Mouse (Mus musculus) lung, embryonic 16.5 days (tissue): Measurements from ENCODE around the gene Ttll8. TPM values are rescaled to one million over a fixed set of nuclear protein-coding genes. Genes with fewer than 3 reads are reported as not detected.

Source experiments
- ATAC-seq: fragments of 200-750 bp; cut with Nextera tagmentation; 2 replicates; pipeline ENCODE4 v1.8.0; 2017; ENCODE audit warnings: low read depth, mild to moderate bottlenecking, moderate library complexity
- H3K27ac ChIP-seq: fragments of 300-500 bp; sonication (generic); 2 replicates; pipeline ENCODE4 v1.5.1; 2014; ENCODE audit warnings: mild to moderate bottlenecking, control low read depth, low read length
- H3K27me3 ChIP-seq: fragments of 300-500 bp; sonication (generic); 2 replicates; pipeline ENCODE4 v1.6.1; 2014; ENCODE audit warnings: low read depth, low read length, mixed read lengths; ENCODE audit not compliant: control insufficient read depth, insufficient read depth
- H3K36me3 ChIP-seq: fragments of 300-500 bp; sonication (generic); 2 replicates; pipeline ENCODE4 v1.6.1; 2014; ENCODE audit warnings: low read length; ENCODE audit not compliant: control insufficient read depth, insufficient read depth
- H3K4me1 ChIP-seq: fragments of 300-500 bp; sonication (generic); replicated peaks from 2 replicates; pipeline ENCODE4 v1.6.1; 2014; ENCODE audit warnings: low read length, mixed read lengths; ENCODE audit not compliant: control insufficient read depth, insufficient read depth
- H3K4me2 ChIP-seq: fragments of 300-500 bp; sonication (generic); 2 replicates; pipeline ENCODE4 v1.6.1; 2014; ENCODE audit warnings: low read depth, low read length, control low read depth
- H3K4me3 ChIP-seq: fragments of 300-500 bp; sonication (generic); 2 replicates; pipeline ENCODE4 v1.5.1; 2014; ENCODE audit warnings: mild to moderate bottlenecking, low read length, control low read depth
- H3K9ac ChIP-seq: fragments of 300-500 bp; sonication (generic); 2 replicates; pipeline ENCODE4 v1.6.1; 2014; ENCODE audit warnings: low read length, control low read depth
- H3K9me3 ChIP-seq: fragments of 300-500 bp; sonication (generic); 2 replicates; pipeline ENCODE4 v1.6.1; 2016; ENCODE audit warnings: low read length; ENCODE audit not compliant: control insufficient read depth
- WGBS: fragments of 180-500 bp; shearing (Covaris S2); extraction: QIAGEN DNeasy Blood & Tissue Kit; methylation state at CpG from one replicate; pipeline ENCODE4 v1.1.7; 2014; 5-methylcytosine and 5-hydroxymethylcytosine counted together
- polyA plus RNA-seq: library from polyadenylated mRNA; unstranded; fragments of >200 nt; fragmentation: Nextera tagmentation; extraction: Ambion mirVana; gene quantifications from 2 replicates; pipeline ENCODE4 v1.2.1, GENCODE M21; 2015

Ttll8 gene
- polyA plus RNA-seq, 1 experiment from 2014 or later: not detected

GRCm38 (mm10) chr15:88915046-88915445 lies 39.2 kb downstream of the Ttll8 start:
- Histone ChIP-seq H3K27ac (no peak overlapping the region), H3K4me3 (no peak overlapping the region), H3K9ac (no peak overlapping the region), H3K36me3 (no peaks in the 10 kb centered on the region), H3K4me1 (no peaks in the 10 kb centered on the region), H3K9me3 (no peaks in the 10 kb centered on the region), H3K27me3 (no peaks in the 10 kb centered on the region), H3K4me2 (no peak overlapping the region)
- no peak for ATAC-seq
- WGBS: 88% methylated on average over 7 of the region's 7 CpGs

- Histone ChIP-seq H3K4me2 (no peak overlapping the region), H3K36me3 (no peaks in the 10 kb centered on the region), H3K9ac (no peak overlapping the region), H3K9me3 (no peaks in the 10 kb centered on the region), H3K4me3 (no peak overlapping the region), H3K27me3 (no peaks in the 10 kb centered on the region), H3K27ac (no peak overlapping the region), H3K4me1 (no peaks in the 10 kb centered on the region)
- no peak for ATAC-seq
- 67% methylated on average over 4 of the region's 4 CpGs for WGBS
Measured at GRCm38 (mm10) chr15:88906347-88906746, 47.9 kb downstream of the Ttll8 start.

GRCm38 (mm10) chr15:88904056-88904811 lies 50.0 kb downstream of the Ttll8 start:
- no peak for ATAC-seq
- Histone ChIP-seq H3K9ac (no peak overlapping the region), H3K4me3 (no peak overlapping the region), H3K4me2 (no peak overlapping the region), H3K27me3 (no peaks in the 10 kb centered on the region), H3K9me3 (no peaks in the 10 kb centered on the region), H3K27ac (no peak overlapping the region), H3K36me3 (no peaks in the 10 kb centered on the region), H3K4me1 (no peaks in the 10 kb centered on the region)
- 78% methylated on average over 14 of the region's 14 CpGs for WGBS

GRCm38 (mm10) chr15:88903086-88903485 lies 51.1 kb downstream of the Ttll8 start:
- Histone ChIP-seq H3K4me2 (no peak overlapping the region), H3K9ac (no peak overlapping the region), H3K4me3 (no peak overlapping the region), H3K4me1 (no peaks in the 10 kb centered on the region), H3K27ac (no peak overlapping the region), H3K9me3 (no peaks in the 10 kb centered on the region), H3K36me3 (no peaks in the 10 kb centered on the region), H3K27me3 (no peaks in the 10 kb centered on the region)
- no peak for ATAC-seq
- 78% methylated on average over 1 of the region's 1 CpGs for WGBS

GRCm38 (mm10) chr15:88902200-88902875 lies 51.9 kb downstream of the Ttll8 start:
- Histone ChIP-seq H3K9me3 (no peaks in the 10 kb centered on the region), H3K4me3 (no peak overlapping the region), H3K27ac (no peak overlapping the region), H3K9ac (no peak overlapping the region), H3K4me1 (no peaks in the 10 kb centered on the region), H3K27me3 (no peaks in the 10 kb centered on the region), H3K4me2 (no peak overlapping the region), H3K36me3 (no peaks in the 10 kb centered on the region)
- peak; percentile 62; the same call in 1 of the 2 replicates for ATAC-seq
- WGBS: 63% methylated on average over 15 of the region's 15 CpGs

GRCm38 (mm10) chr15:88896341-88896980 lies 57.8 kb downstream of the Ttll8 start:
- Histone ChIP-seq H3K9ac (no peak overlapping the region), H3K27me3 (no peaks in the 10 kb centered on the region), H3K4me2 (no peak overlapping the region), H3K36me3 (no peaks in the 10 kb centered on the region), H3K4me3 (no peak overlapping the region), H3K4me1 (no peaks in the 10 kb centered on the region; the same call in 1 of the 2 replicates), H3K27ac (no peak overlapping the region), H3K9me3 (no peaks in the 10 kb centered on the region)
- no peak for ATAC-seq
- WGBS: 76% methylated on average over 10 of the region's 10 CpGs

GRCm38 (mm10) chr15:88895891-88896290 lies 58.3 kb downstream of the Ttll8 start:
- H3K9ac ChIP-seq: no peak overlapping the region
- ATAC-seq: no peak

GRCm38 (mm10) chr15:88895119-88895518 lies 59.1 kb downstream of the Ttll8 start:
- Histone ChIP-seq H3K27ac (no peak overlapping the region), H3K4me3 (no peak overlapping the region), H3K4me2 (no peak overlapping the region), H3K9ac (no peak overlapping the region), H3K36me3 (no peaks in the 10 kb centered on the region), H3K27me3 (no peaks in the 10 kb centered on the region), H3K9me3 (no peaks in the 10 kb centered on the region), H3K4me1 (peaks cover 8% of the 10 kb centered on the region)
- 52% methylated on average over 7 of the region's 7 CpGs for WGBS
- no peak for ATAC-seq

More at GRCm38 (mm10) chr15:88895891-88896290, 58.3 kb downstream of the Ttll8 start:
- Histone ChIP-seq H3K4me1 (peaks cover 5% of the 10 kb centered on the region), H3K9me3 (no peaks in the 10 kb centered on the region), H3K4me2 (no peak overlapping the region), H3K27me3 (no peaks in the 10 kb centered on the region), H3K4me3 (no peak overlapping the region), H3K27ac (no peak overlapping the region), H3K36me3 (no peaks in the 10 kb centered on the region)
- 56% methylated on average over 6 of the region's 6 CpGs for WGBS

- no peak overlapping the region for H3K4me3 ChIP-seq
- H3K9me3 ChIP-seq: no peaks in the 10 kb centered on the region
- H3K27me3 ChIP-seq: no peaks in the 10 kb centered on the region
- H3K9ac ChIP-seq: no peak overlapping the region
- no peak overlapping the region for H3K27ac ChIP-seq
- H3K36me3 ChIP-seq: no peaks in the 10 kb centered on the region
- no peak for ATAC-seq
- peaks cover 9% of the 10 kb centered on the region for H3K4me1 ChIP-seq
- no peak overlapping the region for H3K4me2 ChIP-seq
- 75% methylated on average over 5 of the region's 5 CpGs for WGBS
Measured at GRCm38 (mm10) chr15:88892876-88893275, 61.3 kb downstream of the Ttll8 start.
